Mouse (Mus musculus): ENCODE results near the gene Ddx6. TPM values are rescaled to one million over a fixed set of nuclear protein-coding genes. Genes with fewer than 3 reads are reported as not detected.

Ddx6 gene
- polyA plus RNA-seq, 1 experiment: 20.8 TPM

DNA sequence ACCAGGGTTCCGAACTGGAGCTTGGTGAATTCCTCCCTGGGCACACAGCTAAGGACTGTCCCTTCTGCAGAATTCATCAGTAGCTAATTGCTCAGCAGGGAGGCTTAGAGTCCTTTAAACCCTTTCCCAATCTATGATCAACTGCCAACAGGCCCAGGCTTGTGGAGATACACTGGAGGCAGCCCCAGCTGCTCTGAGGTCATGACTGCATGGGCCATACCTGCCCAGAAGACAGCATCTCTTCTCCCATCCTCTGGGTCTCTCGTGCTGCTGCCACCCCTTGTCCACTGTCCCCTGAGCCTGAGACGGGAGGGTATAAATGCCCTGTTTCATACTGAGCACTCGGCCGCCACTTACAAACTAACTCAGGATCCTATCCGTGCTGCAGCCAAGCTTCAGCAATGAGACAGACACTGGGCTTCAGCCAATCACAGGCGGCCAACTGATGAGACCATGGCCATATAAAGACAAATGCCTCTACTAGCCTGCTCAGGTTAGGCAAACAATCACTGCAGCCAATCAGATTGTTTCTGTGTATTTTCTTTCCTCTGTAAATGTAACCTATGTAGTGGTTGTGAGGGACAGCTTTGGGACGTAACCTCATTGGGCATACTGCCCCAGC, 17.9 kb upstream of the Ddx6 start:
- WGBS: 83% methylated on average over 8 of the region's 8 CpGs
- TF ChIP-seq POLR2A (IDR thresholded peaks at IDR 0.05; ENCODE audit: low read depth, low read length): no peak
- TF ChIP-seq CTCF (conservative IDR thresholded peaks at IDR 0.05; ENCODE audit: insufficient read depth, insufficient read length, low read depth, low read length): no peak
- Histone ChIP-seq H3K36me3 (ENCODE audit: control insufficient read depth, insufficient read depth, low read length) (no peaks in the 10 kb centered on the region), H3K27me3 (replicated peaks; ENCODE audit: control insufficient read depth, insufficient read depth, low read length) (no peaks in the 10 kb centered on the region), H3K4me1 (ENCODE audit: control insufficient read depth, insufficient read depth, low read length) (no peaks in the 10 kb centered on the region; the same call in 1 of the 2 replicates), H3K4me3 (ENCODE audit: insufficient read depth, low read depth, low read length) (no peak overlapping the region), H3K27ac (ENCODE audit: insufficient read depth, low read depth, low read length) (no peak overlapping the region)
- no peak for DNase-seq

DNA sequence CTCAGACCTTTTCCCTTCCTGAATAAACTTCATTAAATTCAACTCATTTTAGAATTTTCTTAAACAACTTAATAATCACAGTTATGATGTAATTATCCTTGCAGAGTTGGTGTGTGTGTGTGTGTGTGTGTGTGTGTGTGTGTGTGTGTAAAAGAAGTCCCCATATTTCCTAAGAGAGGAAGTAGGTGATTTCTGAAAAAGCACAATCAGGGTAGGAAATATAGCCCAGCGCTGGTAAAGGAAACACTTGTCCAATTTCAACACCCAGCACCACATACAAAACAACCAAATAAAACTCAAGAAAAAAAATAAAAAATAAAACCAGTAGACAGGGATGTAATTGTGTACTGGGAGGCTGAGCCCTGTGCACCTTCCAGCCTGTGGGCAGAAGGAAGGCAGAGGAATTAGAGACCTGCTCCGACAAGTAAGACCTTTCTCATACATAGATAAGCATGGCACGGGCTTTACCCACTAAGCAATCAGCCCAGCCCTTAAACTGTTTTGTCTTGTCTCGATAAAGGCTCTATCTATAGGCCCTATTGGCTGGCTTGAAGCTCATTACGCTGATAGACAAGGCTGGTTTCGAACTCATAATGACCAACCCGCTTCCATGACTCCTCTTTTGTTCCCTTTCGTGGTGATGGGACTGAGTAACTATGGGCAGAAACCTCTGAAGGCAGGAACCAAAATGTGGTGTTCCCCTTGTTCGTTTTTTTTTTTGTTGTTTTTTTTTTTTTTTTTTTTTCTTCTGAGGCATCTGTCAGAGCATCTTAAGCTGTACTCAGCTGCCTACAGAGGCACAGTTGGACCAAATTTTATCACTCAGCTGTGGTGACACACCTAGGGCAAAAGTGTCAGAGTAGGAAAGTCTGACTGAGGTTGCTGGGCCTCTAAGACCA, 17.2 kb upstream of the Ddx6 start:
- Histone ChIP-seq H3K4me1 (ENCODE audit: control insufficient read depth, insufficient read depth, low read length) (no peaks in the 10 kb centered on the region; the same call in 1 of the 2 replicates), H3K27me3 (replicated peaks; ENCODE audit: control insufficient read depth, insufficient read depth, low read length) (no peaks in the 10 kb centered on the region), H3K4me3 (ENCODE audit: insufficient read depth, low read depth, low read length) (no peak overlapping the region), H3K27ac (ENCODE audit: insufficient read depth, low read depth, low read length) (no peak overlapping the region), H3K36me3 (ENCODE audit: control insufficient read depth, insufficient read depth, low read length) (no peaks in the 10 kb centered on the region)
- DNase-seq: no peak
- no peak for TF ChIP-seq CTCF (conservative IDR thresholded peaks at IDR 0.05; ENCODE audit: insufficient read depth, insufficient read length, low read depth, low read length)
- no peak for TF ChIP-seq POLR2A (IDR thresholded peaks at IDR 0.05; ENCODE audit: low read depth, low read length)
- whole genome bisulfite sequencing: 89% methylated on average over 9 of the region's 9 CpGs

DNA sequence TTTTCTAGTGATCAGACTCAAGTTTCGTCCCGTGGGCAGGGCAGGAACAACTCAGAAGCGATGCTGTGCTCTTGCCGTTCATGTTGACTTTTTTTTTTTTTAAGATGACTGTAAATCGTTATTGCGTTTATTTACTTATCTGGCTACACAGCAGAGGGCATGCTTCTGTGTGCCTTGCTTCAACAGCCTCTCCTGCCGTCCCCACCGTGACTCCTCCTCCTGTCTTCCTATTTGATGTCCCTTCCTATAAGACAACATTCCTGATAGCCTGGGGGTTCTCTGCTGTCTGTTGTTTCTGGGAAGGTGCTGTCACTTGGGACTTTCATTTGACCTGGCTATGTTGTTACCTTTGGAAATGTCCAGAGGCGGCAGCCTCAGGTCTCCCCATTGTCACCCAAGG, 16.1 kb upstream of the Ddx6 start:
- H3K36me3 ChIP-seq (ENCODE audit: control insufficient read depth, insufficient read depth, low read length): no peaks in the 10 kb centered on the region
- DNase-seq: no peak
- no peak overlapping the region for H3K4me3 ChIP-seq (ENCODE audit: insufficient read depth, low read depth, low read length)
- H3K27ac ChIP-seq (ENCODE audit: insufficient read depth, low read depth, low read length): no peak overlapping the region
- TF ChIP-seq CTCF (conservative IDR thresholded peaks at IDR 0.05; ENCODE audit: insufficient read depth, insufficient read length, low read depth, low read length) (no peak), POLR2A (IDR thresholded peaks at IDR 0.05; ENCODE audit: low read depth, low read length) (no peak)
- WGBS: 39% methylated on average over 9 of the region's 9 CpGs
- H3K27me3 ChIP-seq (replicated peaks; ENCODE audit: control insufficient read depth, insufficient read depth, low read length): no peaks in the 10 kb centered on the region
- no peaks in the 10 kb centered on the region; the same call in 1 of the 2 replicates for H3K4me1 ChIP-seq (ENCODE audit: control insufficient read depth, insufficient read depth, low read length)

DNA sequence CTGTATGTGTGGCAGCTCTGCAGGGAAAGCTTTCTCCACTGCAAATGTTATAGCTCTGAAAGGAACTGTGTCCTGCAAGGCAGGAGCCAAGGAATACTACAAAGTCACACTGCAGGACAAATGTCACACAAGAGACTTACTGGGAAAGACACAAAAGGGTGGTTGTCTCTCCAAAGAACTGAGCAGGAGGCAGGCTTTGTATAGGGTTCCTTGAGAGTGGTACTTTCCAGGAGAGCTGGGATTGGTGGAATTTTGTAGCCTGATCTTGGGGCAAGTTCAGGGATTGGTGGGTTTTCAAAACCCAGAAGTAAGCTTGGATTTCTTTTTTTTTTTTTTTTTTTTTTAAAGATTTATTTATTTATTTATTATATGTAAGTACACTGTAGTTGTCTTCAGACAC, 15.6 kb upstream of the Ddx6 start:
- DNase-seq: no peak
- no peak for TF ChIP-seq POLR2A (IDR thresholded peaks at IDR 0.05; ENCODE audit: low read depth, low read length)
- no peak for TF ChIP-seq CTCF (conservative IDR thresholded peaks at IDR 0.05; ENCODE audit: insufficient read depth, insufficient read length, low read depth, low read length)
- H3K27me3 ChIP-seq (replicated peaks; ENCODE audit: control insufficient read depth, insufficient read depth, low read length): no peaks in the 10 kb centered on the region
- H3K4me1 ChIP-seq (ENCODE audit: control insufficient read depth, insufficient read depth, low read length): no peaks in the 10 kb centered on the region; the same call in 1 of the 2 replicates
- no peaks in the 10 kb centered on the region for H3K36me3 ChIP-seq (ENCODE audit: control insufficient read depth, insufficient read depth, low read length)
- H3K27ac ChIP-seq (ENCODE audit: insufficient read depth, low read depth, low read length): no peak overlapping the region
- no peak overlapping the region for H3K4me3 ChIP-seq (ENCODE audit: insufficient read depth, low read depth, low read length)

DNA sequence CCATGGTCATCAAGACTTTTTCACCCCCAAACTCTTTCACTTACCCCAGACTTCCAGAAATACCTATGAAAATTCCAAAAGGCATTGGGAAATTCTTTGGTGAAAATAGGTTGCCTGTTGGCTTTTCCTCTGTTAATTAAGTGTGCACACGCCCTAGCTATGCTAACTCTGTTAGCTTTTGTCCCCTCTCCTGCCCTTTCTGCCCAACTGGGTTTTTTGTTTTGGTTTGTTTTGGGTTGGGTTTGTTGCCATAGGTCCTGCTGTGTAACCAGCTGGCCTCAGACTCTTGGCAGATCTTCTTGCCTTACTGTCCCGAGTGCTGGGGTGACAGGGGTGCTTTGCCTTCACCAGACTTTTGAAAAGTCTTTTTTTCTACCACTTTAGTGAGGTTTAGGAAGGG, 13.7 kb upstream of the Ddx6 start:
- 53% methylated on average over 2 of the region's 2 CpGs for WGBS

DNA sequence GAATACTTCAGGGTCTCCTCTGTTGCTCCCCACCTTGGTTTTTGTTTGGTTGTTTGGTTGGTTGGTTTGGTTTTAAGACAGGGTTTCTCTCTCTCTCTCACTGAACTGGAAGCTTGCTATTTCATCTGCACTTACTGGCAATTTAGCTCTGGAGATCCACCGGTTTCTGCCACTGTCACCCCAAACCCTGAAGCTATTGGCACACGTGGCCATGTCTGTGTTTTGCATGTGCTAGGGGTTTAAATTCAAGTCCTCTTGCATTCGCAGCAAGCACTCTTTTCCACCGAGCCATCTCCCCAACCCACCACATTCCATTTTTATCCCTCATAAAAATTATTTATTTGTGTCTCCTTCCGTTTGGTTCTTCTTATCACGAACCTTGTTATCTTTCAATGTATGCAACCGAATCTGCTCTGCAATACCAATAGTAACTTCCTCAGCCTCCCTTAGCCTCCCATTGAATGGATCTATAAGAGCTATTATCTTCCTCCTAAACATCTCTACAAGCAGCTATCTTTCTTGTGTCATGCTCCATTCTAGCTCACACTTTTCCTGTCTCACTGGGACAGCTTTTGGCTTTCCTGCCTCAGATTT, 13.0 kb upstream of the Ddx6 start:
- TF ChIP-seq CTCF (conservative IDR thresholded peaks at IDR 0.05; ENCODE audit: insufficient read depth, insufficient read length, low read depth, low read length): no peak
- no peak for TF ChIP-seq POLR2A (IDR thresholded peaks at IDR 0.05; ENCODE audit: low read depth, low read length)
- H3K4me3 ChIP-seq (ENCODE audit: insufficient read depth, low read depth, low read length): no peak overlapping the region
- WGBS: 75% methylated on average over 7 of the region's 7 CpGs
- no peaks in the 10 kb centered on the region for H3K27me3 ChIP-seq (replicated peaks; ENCODE audit: control insufficient read depth, insufficient read depth, low read length)
- H3K36me3 ChIP-seq (ENCODE audit: control insufficient read depth, insufficient read depth, low read length): no peaks in the 10 kb centered on the region
- no peak overlapping the region for H3K27ac ChIP-seq (ENCODE audit: insufficient read depth, low read depth, low read length)
- no peak for DNase-seq
- H3K4me1 ChIP-seq (ENCODE audit: control insufficient read depth, insufficient read depth, low read length): peaks cover 7% of the 10 kb centered on the region

More for the DNA sequence above, 13.7 kb upstream of the Ddx6 start:
- TF ChIP-seq CTCF (conservative IDR thresholded peaks at IDR 0.05; ENCODE audit: insufficient read depth, insufficient read length, low read depth, low read length): no peak
- TF ChIP-seq POLR2A (IDR thresholded peaks at IDR 0.05; ENCODE audit: low read depth, low read length): no peak
- H3K27me3 ChIP-seq (replicated peaks; ENCODE audit: control insufficient read depth, insufficient read depth, low read length): no peaks in the 10 kb centered on the region
- no peaks in the 10 kb centered on the region for H3K36me3 ChIP-seq (ENCODE audit: control insufficient read depth, insufficient read depth, low read length)
- no peak overlapping the region for H3K27ac ChIP-seq (ENCODE audit: insufficient read depth, low read depth, low read length)
- no peak for DNase-seq
- no peak overlapping the region for H3K4me3 ChIP-seq (ENCODE audit: insufficient read depth, low read depth, low read length)
- peaks cover 7% of the 10 kb centered on the region for H3K4me1 ChIP-seq (ENCODE audit: control insufficient read depth, insufficient read depth, low read length)

DNA sequence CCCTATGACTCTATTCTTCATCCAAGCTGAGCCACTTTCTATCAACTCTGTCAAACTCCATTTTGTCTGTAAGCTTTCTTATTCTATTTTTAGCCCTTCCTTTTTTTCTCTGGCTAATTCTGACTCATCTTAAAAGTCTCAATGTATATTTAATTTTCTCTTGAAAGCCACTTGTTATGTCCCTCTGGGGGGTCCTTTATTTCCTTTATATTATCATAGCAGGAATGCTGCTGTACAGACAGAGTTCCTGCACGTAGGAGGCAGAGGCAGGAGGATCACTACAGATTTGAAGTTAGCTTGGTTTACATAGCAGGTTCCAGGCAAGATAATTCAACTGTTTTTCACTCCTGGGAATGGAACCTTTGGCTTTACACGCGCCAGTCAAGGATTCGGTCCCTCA, 11.5 kb upstream of the Ddx6 start:
- Histone ChIP-seq H3K27ac (ENCODE audit: insufficient read depth, low read depth, low read length) (no peak overlapping the region), H3K4me3 (ENCODE audit: insufficient read depth, low read depth, low read length) (no peak overlapping the region), H3K4me1 (ENCODE audit: control insufficient read depth, insufficient read depth, low read length) (peaks cover 9% of the 10 kb centered on the region), H3K27me3 (replicated peaks; ENCODE audit: control insufficient read depth, insufficient read depth, low read length) (no peaks in the 10 kb centered on the region), H3K36me3 (ENCODE audit: control insufficient read depth, insufficient read depth, low read length) (no peaks in the 10 kb centered on the region)
- no peak for DNase-seq
- 85% methylated on average over 4 of the region's 4 CpGs for WGBS
- TF ChIP-seq POLR2A (IDR thresholded peaks at IDR 0.05; ENCODE audit: low read depth, low read length) (no peak), CTCF (conservative IDR thresholded peaks at IDR 0.05; ENCODE audit: insufficient read depth, insufficient read length, low read depth, low read length) (no peak)
